Mouse (Mus musculus): ENCODE results near the gene Pdcl. TPM values are rescaled to one million over a fixed set of nuclear protein-coding genes. Genes with fewer than 3 reads are reported as not detected.
A peak's percentile ranks its signal among the peaks of the same experiment; 100 is the strongest.

Pdcl gene
- polyA plus RNA-seq (2014; fragmentation: Nextera tagmentation; extraction: Ambion mirVana) = 82.7 and 87.3 TPM in 2 replicates

GRCm38 (mm10) chr2:37358633-37359540 lies at the start of gene Pdcl:
Pdcl (minus strand) TSS chr2:37359332.
- Histone ChIP-seq H3K27ac (ENCODE audit: low read depth, low read length) (peak within 1 kb of the TSS; percentile 95), H3K4me2 (peak within 1 kb of the TSS; percentile 69), H3K9ac (ENCODE audit: low read length) (peak within 1 kb of the TSS; percentile 81), H3K36me3 (ENCODE audit: control insufficient read depth, insufficient read depth, low read length) (peaks cover 7% of the 10 kb centered on the region; the same call in 1 of the 2 replicates), H3K9me3 (ENCODE audit: control insufficient read depth, low read length) (no peaks in the 10 kb centered on the region), H3K4me3 (ENCODE audit: low read depth, low read length) (peak within 1 kb of the TSS; percentile 75), H3K4me1 (ENCODE audit: control insufficient read depth, insufficient read depth, low read length) (peaks cover 5% of the 10 kb centered on the region; the same call in 1 of the 2 replicates), H3K27me3 (ENCODE audit: control insufficient read depth, insufficient read depth, low read length) (no peaks in the 10 kb centered on the region)
- DNase-seq (ENCODE audit: low spot score, missing footprints) = peak; percentile 98
- ATAC-seq (ENCODE audit: low FRiP score) = peak; percentile 99
- under 1% methylated on average over 41 of the region's 42 CpGs for WGBS

DNA sequence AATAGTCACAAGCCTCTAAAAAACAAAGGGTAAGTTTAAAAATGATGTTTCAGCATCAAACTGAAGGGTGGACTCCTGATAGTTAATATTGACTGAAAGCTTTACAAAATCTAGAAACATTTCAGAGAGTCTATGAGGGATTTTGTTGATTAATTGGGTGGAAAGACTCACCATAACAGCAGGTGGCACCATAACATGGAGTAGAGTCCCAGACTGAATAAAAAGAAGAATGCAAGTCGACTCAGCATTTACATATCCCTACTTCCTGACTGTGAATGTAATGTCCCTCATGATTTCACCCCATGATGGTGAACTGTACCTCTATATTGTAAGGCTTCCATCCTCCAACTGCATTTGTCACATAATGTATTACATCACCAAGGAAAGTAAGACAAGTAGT lies 36.4 kb upstream of the Pdcl start:
- no peaks in the 10 kb centered on the region for H3K9me3 ChIP-seq (ENCODE audit: control insufficient read depth, low read length)
- DNase-seq (ENCODE audit: low spot score, missing footprints) (no peak), ATAC-seq (ENCODE audit: low FRiP score) (no peak)
- no peaks in the 10 kb centered on the region for H3K4me1 ChIP-seq (ENCODE audit: control insufficient read depth, insufficient read depth, low read length)
- H3K9ac ChIP-seq (ENCODE audit: low read length) = no peak overlapping the region
- H3K36me3 ChIP-seq (ENCODE audit: control insufficient read depth, insufficient read depth, low read length) = peaks cover 6% of the 10 kb centered on the region; the same call in 1 of the 2 replicates
- no peak overlapping the region for H3K27ac ChIP-seq (ENCODE audit: low read depth, low read length)
- no peak overlapping the region for H3K4me3 ChIP-seq (ENCODE audit: low read depth, low read length)
- 69% methylated on average over 1 of the region's 1 CpGs for WGBS
- H3K4me2 ChIP-seq = no peak overlapping the region
- no peaks in the 10 kb centered on the region for H3K27me3 ChIP-seq (ENCODE audit: control insufficient read depth, insufficient read depth, low read length)

DNA sequence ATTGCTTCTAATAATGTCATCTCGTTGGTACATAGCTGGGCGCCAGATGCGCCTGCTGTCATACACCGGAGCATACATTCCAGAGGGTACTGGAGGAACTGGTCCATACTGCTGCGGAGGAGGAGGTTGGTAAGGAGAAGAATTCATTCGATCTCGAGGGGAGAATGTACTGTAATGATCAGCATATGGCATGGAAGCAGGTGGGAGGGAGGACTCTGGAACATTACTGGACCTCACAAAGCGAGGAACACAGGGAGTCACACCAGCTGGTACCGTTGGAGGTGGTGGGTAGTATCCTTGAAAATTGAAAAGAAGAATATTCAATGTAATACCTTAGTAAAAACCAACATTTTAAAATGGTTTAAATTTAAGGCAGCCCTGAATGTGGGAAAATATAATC lies 23.8 kb upstream of the Pdcl start:
- no peak overlapping the region for H3K27ac ChIP-seq (ENCODE audit: low read depth, low read length)
- no peak for ATAC-seq (ENCODE audit: low FRiP score)
- no peak overlapping the region for H3K4me2 ChIP-seq
- H3K9me3 ChIP-seq (ENCODE audit: control insufficient read depth, low read length) = no peaks in the 10 kb centered on the region
- no peak overlapping the region for H3K9ac ChIP-seq (ENCODE audit: low read length)
- H3K4me3 ChIP-seq (ENCODE audit: low read depth, low read length) = no peak overlapping the region
- 96% methylated on average over 9 of the region's 9 CpGs for WGBS
- no peaks in the 10 kb centered on the region for H3K27me3 ChIP-seq (ENCODE audit: control insufficient read depth, insufficient read depth, low read length)
- no peak for DNase-seq (ENCODE audit: low spot score, missing footprints)
- H3K36me3 ChIP-seq (ENCODE audit: control insufficient read depth, insufficient read depth, low read length) = peaks cover 6% of the 10 kb centered on the region
- no peaks in the 10 kb centered on the region for H3K4me1 ChIP-seq (ENCODE audit: control insufficient read depth, insufficient read depth, low read length)

- H3K9ac ChIP-seq (ENCODE audit: low read length) = no peak overlapping the region
- H3K9me3 ChIP-seq (ENCODE audit: control insufficient read depth, low read length) = no peaks in the 10 kb centered on the region
- no peaks in the 10 kb centered on the region for H3K27me3 ChIP-seq (ENCODE audit: control insufficient read depth, insufficient read depth, low read length)
- H3K4me1 ChIP-seq (ENCODE audit: control insufficient read depth, insufficient read depth, low read length) = no peaks in the 10 kb centered on the region
- H3K27ac ChIP-seq (ENCODE audit: low read depth, low read length) = no peak overlapping the region
- ATAC-seq (ENCODE audit: low FRiP score) (peak; percentile 33), DNase-seq (ENCODE audit: low spot score, missing footprints) (peak; percentile 91)
- H3K36me3 ChIP-seq (ENCODE audit: control insufficient read depth, insufficient read depth, low read length) = peaks cover 14% of the 10 kb centered on the region
- no peak overlapping the region for H3K4me2 ChIP-seq
- no peak overlapping the region for H3K4me3 ChIP-seq (ENCODE audit: low read depth, low read length)
- WGBS = 78% methylated on average over 2 of the region's 2 CpGs
Observed at GRCm38 (mm10) chr2:37380189-37380588, 21.1 kb upstream of the Pdcl start.

- H3K4me3 ChIP-seq (ENCODE audit: low read depth, low read length) = no peak overlapping the region
- no peak overlapping the region for H3K9ac ChIP-seq (ENCODE audit: low read length)
- no peak overlapping the region for H3K4me2 ChIP-seq
- H3K4me1 ChIP-seq (ENCODE audit: control insufficient read depth, insufficient read depth, low read length) = no peaks in the 10 kb centered on the region
- H3K27me3 ChIP-seq (ENCODE audit: control insufficient read depth, insufficient read depth, low read length) = no peaks in the 10 kb centered on the region
- no peak overlapping the region for H3K27ac ChIP-seq (ENCODE audit: low read depth, low read length)
- no peaks in the 10 kb centered on the region for H3K9me3 ChIP-seq (ENCODE audit: control insufficient read depth, low read length)
- WGBS = 100% methylated on average over 1 of the region's 1 CpGs
- peaks cover 7% of the 10 kb centered on the region; the same call in 1 of the 2 replicates for H3K36me3 ChIP-seq (ENCODE audit: control insufficient read depth, insufficient read depth, low read length)
- ATAC-seq (ENCODE audit: low FRiP score) = no peak
- DNase-seq (ENCODE audit: low spot score, missing footprints) = no peak
Observed at GRCm38 (mm10) chr2:37376018-37376417, 16.9 kb upstream of the Pdcl start.

DNA sequence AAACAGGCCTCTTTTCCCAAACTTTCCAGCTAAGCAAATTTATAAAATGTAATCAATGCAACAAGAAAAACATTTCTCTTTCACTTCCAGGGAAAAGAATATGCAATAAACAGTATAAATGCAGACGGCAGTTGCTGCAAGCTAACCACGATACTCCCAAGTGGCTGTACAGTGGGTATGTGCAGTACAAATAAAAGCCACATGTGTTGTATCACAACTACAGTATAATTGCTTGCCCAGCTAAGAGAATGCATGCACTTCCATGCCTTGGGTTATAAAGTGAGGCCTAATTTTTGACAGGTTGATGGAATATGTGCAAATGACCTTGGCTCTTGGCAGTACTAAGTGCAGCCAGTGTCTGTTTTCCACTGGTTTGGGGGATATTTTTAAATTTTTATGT lies 11.5 kb upstream of the Pdcl start:
- Histone ChIP-seq H3K4me2 (no peak overlapping the region), H3K9me3 (ENCODE audit: control insufficient read depth, low read length) (no peaks in the 10 kb centered on the region), H3K27me3 (ENCODE audit: control insufficient read depth, insufficient read depth, low read length) (no peaks in the 10 kb centered on the region), H3K9ac (ENCODE audit: low read length) (no peak overlapping the region), H3K4me3 (ENCODE audit: low read depth, low read length) (no peak overlapping the region), H3K27ac (ENCODE audit: low read depth, low read length) (no peak overlapping the region), H3K4me1 (ENCODE audit: control insufficient read depth, insufficient read depth, low read length) (no peaks in the 10 kb centered on the region), H3K36me3 (ENCODE audit: control insufficient read depth, insufficient read depth, low read length) (peaks cover 2% of the 10 kb centered on the region; the same call in 1 of the 2 replicates)
- WGBS = 94% methylated on average over 2 of the region's 2 CpGs
- ATAC-seq (ENCODE audit: low FRiP score) (no peak), DNase-seq (ENCODE audit: low spot score, missing footprints) (no peak)

DNA sequence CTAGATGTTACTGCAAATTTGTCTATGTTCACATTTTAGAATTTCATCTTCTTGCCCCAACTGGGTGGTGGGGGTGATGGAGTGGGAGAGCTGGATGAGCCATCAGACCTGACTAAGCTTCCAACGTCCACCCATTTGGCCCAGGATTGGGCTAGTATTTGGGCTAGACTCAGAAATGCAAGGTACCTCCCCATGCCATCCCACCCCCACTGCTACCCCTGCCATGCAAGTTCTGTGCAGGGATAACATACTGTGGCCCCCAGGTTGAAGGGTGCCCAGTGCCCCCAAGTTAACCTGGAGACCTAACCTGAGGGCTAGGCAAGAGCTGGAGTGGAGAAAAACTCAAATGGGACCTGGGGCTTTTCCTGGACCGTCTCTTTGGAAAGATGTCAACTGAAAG lies 776 bp upstream of the Pdcl start:
- Histone ChIP-seq H3K4me3 (ENCODE audit: low read depth, low read length) (no peak overlapping the region), H3K27ac (ENCODE audit: low read depth, low read length) (no peak overlapping the region), H3K9ac (ENCODE audit: low read length) (no peak overlapping the region), H3K36me3 (ENCODE audit: control insufficient read depth, insufficient read depth, low read length) (peaks cover 4% of the 10 kb centered on the region; the same call in 1 of the 2 replicates), H3K4me1 (ENCODE audit: control insufficient read depth, insufficient read depth, low read length) (peaks cover 5% of the 10 kb centered on the region; the same call in 1 of the 2 replicates), H3K4me2 (peak overlapping the region; percentile 69; the same call in 1 of the 2 replicates), H3K9me3 (ENCODE audit: control insufficient read depth, low read length) (no peaks in the 10 kb centered on the region), H3K27me3 (ENCODE audit: control insufficient read depth, insufficient read depth, low read length) (no peaks in the 10 kb centered on the region)
- DNase-seq (ENCODE audit: low spot score, missing footprints) (no peak), ATAC-seq (ENCODE audit: low FRiP score) (no peak)
- WGBS = 95% methylated on average over 2 of the region's 2 CpGs

- Histone ChIP-seq H3K36me3 (ENCODE audit: control insufficient read depth, insufficient read depth, low read length) (peaks cover 24% of the 10 kb centered on the region), H3K4me1 (ENCODE audit: control insufficient read depth, insufficient read depth, low read length) (peaks cover 5% of the 10 kb centered on the region; the same call in 1 of the 2 replicates), H3K27me3 (ENCODE audit: control insufficient read depth, insufficient read depth, low read length) (no peaks in the 10 kb centered on the region), H3K9ac (ENCODE audit: low read length) (no peak overlapping the region), H3K4me2 (no peak overlapping the region), H3K4me3 (ENCODE audit: low read depth, low read length) (no peak overlapping the region), H3K9me3 (ENCODE audit: control insufficient read depth, low read length) (no peaks in the 10 kb centered on the region), H3K27ac (ENCODE audit: low read depth, low read length) (no peak overlapping the region)
- 98% methylated on average over 5 of the region's 5 CpGs for WGBS
- ATAC-seq (ENCODE audit: low FRiP score) = no peak
- DNase-seq (ENCODE audit: low spot score, missing footprints) = no peak
Observed at GRCm38 (mm10) chr2:37355571-37355970, 3.6 kb downstream of the Pdcl start.

DNA sequence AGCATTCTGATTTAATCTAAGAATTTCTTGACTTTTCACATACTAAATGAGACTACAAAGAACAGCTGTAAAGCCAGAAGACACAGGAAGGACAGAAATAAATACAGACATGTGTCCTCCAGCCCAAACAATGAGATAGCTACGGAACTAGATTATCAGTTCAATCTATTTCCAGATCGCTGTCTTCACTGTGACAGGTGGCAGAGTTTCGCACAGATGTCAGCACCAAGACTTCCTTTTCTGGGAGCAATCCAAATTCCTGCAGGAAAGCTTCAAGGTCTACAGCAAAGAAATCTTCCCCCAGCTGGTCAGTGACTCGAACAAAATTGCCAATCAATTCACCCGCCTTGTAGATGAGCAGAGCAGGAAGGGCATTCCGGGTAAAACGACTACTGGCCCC lies 7.5 kb downstream of the Pdcl start:
- H3K4me1 ChIP-seq (ENCODE audit: control insufficient read depth, insufficient read depth, low read length) = no peaks in the 10 kb centered on the region
- WGBS = 93% methylated on average over 7 of the region's 7 CpGs
- ATAC-seq (ENCODE audit: low FRiP score) (no peak), DNase-seq (ENCODE audit: low spot score, missing footprints) (no peak)
- H3K4me3 ChIP-seq (ENCODE audit: low read depth, low read length) = no peak overlapping the region
- H3K9me3 ChIP-seq (ENCODE audit: control insufficient read depth, low read length) = no peaks in the 10 kb centered on the region
- peaks cover 24% of the 10 kb centered on the region for H3K36me3 ChIP-seq (ENCODE audit: control insufficient read depth, insufficient read depth, low read length)
- no peak overlapping the region for H3K4me2 ChIP-seq
- H3K27ac ChIP-seq (ENCODE audit: low read depth, low read length) = no peak overlapping the region
- H3K27me3 ChIP-seq (ENCODE audit: control insufficient read depth, insufficient read depth, low read length) = no peaks in the 10 kb centered on the region
- H3K9ac ChIP-seq (ENCODE audit: low read length) = no peak overlapping the region
